Mouse (Mus musculus): ENCODE data around the gene Pcdh7.
"Not testable (repeated sequence)": the region's sequence is repeated elsewhere in the genome, so short reads cannot be mapped to it uniquely, and the experiment has no call there.

Gene Pcdh7

DNA sequence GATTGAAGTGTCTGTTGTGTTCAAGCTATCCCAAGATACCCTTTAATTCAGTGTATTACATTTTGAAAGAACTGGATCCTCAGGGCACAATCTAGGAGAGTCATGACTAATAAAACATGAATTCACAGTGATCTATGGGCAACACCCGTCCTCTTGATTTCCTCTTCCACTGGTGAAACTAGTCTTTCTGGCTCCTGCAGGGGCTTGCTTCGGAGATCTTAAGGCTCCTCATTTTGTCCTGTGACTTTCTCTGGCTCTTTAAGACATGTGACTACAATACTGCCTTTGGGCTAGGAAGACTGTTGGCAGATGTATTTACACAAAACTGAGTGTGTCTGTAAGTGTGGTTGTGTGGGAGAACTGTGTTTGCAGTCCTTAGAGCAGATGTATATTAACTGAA lies 225.4 kb downstream of the Pcdh7 start:
- no peak for DNase-seq

DNA sequence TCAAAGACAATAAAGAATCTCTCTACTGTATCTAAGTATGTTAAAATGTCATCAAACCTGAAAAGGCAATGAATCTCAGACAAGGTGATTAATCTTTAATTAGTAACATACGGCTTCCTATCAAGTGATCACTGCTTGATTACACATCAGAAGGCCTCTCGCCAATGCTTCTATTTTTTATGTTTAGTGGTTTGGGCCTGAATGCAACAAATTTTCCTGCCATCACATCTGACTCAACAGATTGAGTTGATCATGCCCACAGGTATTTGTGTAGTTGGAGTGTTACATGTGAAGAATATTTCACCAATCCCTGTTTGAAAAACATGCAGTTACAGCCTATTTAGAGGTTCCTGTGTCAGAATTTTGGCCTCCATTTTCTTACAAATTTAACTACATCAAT lies 225.8 kb downstream of the Pcdh7 start:
- DNase-seq: no peak

DNA sequence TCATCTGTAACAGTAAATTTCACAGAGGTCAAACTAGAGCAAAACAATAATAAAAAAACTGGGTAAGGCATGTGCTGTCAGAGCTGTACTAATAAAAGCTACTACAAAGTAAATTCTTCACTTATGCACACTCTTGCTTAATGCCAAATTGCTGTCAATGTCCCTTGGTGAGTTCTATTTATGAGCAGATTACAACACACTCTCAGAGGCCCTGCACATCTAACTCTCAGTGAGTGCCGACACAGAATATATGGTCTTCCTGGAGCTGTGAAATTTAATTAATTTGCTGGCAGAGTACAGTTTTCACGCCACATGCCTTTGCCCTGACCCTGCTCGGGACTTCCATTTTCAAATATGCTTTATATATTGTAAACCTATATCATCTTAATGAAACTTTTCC lies 227.7 kb downstream of the Pcdh7 start:
- DNase-seq: no peak

DNA sequence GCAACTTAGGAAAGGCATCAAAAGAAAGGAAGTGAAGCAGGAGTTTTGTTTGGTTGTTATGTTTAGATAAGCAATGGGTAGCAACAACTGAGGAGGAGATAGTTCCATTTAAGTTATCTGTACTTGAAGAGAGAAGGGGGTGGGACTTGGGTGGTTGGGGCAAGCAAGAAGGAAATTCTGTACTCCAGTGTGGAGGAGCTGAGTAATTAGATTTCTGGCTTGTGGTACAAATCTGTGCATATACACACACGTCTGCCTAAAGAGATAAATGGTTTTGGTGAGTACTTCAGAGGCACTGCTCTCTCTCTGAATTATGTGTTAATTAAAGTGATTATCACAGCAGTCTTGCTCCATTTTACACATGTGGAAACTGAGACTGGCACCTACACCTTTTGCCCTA lies 241.6 kb downstream of the Pcdh7 start:
- no peak for DNase-seq

DNA sequence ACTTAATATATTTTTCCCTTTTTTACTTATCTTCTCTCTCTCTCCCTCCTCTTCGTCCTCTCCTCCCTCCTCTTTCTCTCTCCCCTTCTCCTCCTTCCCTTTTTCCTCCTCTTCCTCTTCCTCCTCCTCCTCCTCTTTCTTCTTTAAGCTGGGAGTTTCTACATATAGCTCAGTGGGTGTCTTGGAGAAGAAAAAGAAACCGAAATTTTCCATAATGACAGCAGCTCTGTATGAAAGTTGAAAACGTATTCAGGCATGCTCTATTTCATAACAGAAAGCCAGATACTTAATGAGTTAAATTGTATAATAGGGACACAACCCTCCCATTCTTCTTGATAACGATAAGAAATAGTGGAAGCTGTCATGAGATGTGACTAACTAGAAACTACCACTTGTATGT lies 246.0 kb downstream of the Pcdh7 start:
- DNase-seq: no peak

DNA sequence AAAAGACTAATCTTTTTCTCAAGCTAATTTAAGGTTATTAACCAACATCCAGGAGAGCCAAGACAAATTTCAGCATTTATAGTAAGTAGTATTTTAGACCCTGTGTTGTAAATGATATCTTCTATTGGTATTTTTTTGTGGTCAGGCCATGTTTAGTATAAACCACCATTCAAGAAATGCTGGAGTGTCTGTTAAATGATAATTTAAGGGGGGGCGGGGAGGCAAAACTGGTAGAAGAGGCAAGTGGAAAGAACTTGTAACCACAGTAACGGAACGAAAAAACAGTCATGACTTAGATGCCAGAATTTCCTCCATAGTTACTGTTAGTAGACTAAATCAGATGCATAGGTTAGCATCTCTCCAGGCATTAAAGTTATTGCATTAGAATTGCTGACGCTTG lies 246.4 kb downstream of the Pcdh7 start:
- no peak for DNase-seq

DNA sequence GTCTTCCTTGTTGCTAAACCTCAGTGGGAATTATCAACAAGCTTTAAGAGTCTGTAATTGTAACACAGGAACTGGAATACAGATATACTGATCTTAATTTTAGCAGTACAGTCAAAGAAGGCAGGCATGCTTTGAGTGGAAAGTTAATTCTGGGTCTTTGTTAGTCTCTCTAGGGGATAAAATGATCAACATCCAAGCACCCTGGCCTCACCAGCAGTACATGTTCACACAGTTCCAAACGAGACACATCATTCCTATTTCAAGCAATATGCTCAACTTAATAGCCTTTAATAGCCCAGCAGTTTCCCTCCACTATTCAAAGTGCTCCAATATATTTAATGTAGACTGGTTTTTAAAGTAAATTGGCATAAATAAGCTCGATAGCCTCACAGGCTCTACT lies 275.8 kb downstream of the Pcdh7 start:
- no peak for DNase-seq

DNA sequence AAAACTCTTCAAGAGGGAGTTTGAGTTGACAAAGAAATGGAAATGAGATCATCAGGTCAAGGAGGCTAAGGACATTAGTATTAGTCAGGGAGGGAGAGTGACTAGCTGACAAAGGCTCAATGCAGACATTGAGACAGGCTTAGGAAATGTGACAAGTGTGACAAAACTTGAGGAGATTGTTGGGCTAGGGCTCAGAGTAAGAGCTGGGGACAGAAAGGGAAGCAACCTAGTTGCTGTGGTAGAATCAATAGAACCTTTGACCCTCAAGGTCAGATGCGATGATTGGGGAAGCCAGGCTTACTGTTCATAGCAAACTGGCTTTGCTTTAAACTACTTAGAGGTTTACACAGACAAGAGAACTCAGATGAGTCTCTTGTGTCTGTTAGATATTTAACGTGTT lies 303.6 kb downstream of the Pcdh7 start:
- no peak for DNase-seq

DNA sequence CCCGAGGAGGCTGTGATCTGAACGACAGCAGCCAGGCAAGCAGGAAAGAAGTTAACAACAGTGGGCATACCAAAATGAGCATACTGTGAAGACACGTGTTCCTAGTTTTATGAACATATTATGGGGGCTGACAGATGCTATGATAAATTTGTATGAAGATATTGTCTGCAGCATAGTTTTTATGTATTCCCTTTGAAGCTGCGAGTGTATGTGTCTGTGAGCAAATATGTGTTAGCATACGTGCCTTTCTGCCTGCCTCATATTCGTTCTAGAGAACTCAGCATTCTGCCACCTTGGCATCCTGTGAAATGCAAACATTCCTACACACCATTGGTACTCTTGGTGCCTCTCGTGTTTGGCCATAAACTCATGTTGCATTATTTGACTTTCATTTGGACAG lies 307.4 kb downstream of the Pcdh7 start:
- DNase-seq: no peak

DNA sequence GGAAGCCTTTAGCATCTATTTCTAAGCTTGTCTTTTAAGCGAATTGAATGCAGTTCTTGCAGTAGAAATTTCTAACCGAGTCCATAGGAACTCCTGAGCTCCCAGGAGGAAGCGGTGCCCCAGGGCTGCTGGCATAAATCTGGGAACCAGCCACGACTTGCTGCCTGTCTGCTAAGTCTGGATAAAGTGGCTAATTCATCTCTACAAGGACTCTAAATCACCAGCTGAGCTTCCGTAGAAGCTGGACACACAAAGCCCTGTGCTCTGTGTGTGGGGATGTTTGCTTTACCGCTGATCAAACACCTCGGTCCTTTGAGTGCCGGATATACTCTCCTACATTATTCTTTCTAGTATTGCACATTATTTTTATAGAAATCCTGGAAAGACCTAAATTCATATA lies 308.0 kb downstream of the Pcdh7 start:
- no peak for DNase-seq

DNA sequence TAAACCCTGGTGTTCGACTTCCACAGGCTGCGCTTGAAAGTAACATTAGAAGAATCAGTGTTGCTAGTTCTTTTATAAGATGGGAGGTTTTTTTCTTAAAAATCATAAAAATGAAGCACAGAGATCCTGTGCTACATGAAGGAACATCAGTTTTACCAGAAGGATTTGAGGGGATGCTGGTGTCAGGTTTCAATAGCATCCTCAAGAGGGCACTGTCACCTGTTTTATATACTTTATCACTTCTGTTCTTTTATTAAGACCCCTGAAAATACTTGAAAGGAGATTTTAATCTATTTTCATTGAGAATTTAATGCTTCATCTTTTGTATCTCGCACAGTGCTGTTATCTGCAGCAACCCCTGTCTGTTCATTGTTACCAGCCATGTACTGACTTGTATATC lies 322.1 kb downstream of the Pcdh7 start:
- no peak for DNase-seq

DNA sequence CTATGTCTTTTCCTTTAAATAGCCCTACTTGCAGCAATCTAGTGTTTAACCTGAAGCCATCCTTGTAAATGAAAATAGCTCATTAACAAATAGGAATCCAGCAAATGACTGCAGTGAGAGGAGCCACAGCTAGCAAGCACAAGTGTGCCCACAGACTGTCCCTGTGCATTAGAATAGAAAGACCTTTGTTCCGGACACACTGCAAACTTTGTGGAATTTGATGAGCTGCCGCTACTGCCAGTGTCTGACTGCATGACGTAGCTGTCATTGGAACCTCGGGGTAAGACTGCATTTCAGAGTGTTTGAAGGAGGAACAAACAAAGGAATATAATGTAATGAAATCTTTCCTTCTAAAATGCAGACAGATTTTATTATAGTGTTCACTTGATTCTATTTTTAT lies 326.4 kb downstream of the Pcdh7 start:
- DNase-seq: no peak

DNA sequence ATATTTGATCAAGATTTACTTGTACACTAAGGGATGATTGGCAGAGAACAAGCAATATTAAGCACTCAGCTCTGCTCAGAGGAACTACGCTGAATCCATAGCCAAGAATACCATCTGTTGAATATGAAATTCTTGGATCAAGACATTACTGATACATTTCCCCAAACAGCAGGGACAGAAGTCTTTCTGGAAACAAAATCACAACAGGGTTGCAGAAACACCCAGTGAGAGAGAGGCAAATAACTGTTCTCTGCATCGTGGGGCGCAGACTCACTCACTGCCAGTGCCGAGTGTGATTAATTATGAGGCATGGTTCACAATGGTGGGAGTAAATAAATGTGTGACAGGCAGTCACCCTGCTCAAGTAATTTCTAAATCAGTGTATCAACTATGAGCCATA lies 363.3 kb downstream of the Pcdh7 start:
- DNase-seq: no peak

DNA sequence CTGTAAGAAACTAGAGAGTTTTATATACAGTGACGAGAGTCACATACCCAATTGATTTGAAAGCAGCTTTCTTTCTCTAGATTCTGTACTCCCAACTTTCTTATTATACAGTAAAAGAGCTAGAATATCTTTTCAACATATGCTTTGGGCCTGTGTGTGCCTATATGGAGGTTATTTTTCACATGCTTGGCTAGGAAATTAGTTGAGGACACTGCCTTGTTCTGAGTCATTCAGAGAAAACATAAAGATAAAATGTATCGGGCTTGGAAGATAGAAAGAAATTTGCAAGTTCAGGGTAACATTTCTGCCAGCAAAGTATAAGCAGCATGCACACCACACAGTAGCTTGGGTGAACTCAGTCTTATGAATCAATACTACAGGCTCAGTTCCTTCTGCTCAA lies 364.5 kb downstream of the Pcdh7 start:
- DNase-seq: no peak

DNA sequence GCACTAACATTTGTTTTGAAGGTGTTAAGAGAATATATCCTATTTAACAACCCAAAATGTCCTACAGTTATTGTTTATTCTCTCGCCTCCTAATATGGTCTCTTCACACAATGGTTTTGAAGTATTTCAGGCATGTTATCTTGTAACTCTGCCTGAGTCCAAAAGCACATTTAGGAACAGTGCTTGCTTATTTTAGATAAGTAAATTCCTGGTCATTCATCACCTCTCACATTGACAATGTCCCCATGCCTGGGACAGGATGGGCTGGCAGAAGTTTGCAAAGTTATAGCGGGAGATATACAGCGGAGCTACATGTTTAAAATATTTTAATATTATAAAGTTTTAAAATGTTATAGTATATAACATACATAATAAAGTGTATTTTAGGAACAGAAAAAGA lies 365.3 kb downstream of the Pcdh7 start:
- no peak for DNase-seq

DNA sequence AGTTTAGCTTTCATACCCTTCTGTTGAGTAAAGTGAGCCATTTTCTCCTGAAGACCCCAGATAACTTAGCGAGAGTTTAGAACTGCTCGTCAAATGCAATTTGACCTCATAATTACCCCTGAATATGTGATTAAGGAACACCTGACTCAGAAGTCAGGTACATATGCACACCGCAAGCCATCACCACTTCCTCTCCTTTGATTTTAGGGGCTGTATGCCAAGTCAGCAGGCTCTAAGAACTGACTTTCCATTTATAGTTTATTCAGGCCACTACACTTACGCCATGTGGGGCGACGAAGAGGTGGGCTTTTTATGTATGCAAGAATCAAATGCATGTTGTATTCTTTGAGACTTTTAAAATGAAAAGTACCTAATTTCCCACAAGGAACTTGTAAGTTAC lies 366.2 kb downstream of the Pcdh7 start:
- DNase-seq: no peak

DNA sequence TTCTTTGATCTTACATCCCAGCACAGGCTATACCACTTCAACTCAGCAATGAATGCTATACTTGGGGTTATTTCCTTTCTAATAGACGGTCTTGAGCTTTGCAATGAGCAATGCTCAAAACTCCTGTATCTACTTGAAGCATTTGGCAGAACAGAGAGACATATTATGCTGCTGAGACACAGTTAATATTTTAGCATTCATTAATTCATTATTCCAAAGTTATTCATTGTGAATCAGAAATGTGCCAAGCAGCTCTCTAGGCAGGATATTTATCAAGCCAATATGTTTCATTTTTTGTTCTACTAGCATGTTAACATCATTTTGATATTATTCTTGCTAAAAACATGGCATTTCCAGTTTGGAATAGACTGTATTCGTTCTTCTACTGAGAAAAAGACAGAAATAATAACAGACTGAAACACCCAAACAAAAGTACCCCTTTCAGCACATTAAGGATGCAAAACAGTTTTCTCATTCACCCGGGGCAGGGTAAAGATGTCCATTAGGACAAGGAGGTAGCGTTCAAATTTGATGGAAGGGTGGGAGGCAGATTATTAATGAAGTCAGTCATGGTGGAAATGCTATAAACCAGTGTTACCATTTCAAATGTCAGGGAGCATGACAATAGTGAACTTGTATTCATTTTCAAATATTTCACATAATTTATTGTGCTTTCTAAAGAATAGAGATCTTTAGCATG lies 391.0 kb downstream of the Pcdh7 start:
- no peak for DNase-seq

DNA sequence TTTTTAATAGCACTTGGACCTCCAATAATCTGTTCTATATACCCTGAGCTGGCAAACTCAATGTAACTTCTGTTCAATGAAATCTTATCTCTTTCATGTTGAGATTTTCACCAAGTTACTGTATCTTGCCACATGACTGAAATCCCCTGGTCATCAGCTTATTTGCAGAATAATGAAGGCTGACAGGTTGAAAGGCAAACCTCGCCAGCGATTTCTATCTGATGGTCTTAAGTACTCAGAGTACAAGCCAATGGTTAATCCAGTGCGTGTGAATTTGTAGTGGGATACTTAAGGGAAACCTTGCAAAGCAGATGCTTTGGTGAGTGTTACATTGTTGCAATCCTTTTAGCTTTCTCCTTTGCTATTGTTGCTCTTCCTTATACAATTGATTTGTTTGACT lies 398.3 kb downstream of the Pcdh7 start:
- no peak for DNase-seq

DNA sequence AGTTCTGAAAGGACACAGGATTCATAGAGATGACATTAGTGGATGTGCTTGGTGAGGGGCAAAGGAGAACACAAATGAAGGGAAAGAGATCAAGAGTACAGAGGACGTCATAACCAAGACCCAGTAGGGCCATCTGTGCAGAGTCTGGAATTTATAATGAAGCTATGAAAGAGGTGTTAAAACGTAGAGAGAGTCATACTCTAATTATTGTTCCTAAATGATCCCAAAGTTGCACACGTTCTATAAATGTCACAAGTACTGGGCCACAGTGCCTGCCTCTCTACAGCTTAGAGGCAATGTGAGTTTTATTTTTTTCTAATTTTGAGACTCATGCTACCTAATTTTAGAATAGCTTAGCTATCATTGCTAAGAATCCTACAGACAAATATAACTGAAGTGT lies 400.1 kb downstream of the Pcdh7 start:
- DNase-seq: no peak

DNA sequence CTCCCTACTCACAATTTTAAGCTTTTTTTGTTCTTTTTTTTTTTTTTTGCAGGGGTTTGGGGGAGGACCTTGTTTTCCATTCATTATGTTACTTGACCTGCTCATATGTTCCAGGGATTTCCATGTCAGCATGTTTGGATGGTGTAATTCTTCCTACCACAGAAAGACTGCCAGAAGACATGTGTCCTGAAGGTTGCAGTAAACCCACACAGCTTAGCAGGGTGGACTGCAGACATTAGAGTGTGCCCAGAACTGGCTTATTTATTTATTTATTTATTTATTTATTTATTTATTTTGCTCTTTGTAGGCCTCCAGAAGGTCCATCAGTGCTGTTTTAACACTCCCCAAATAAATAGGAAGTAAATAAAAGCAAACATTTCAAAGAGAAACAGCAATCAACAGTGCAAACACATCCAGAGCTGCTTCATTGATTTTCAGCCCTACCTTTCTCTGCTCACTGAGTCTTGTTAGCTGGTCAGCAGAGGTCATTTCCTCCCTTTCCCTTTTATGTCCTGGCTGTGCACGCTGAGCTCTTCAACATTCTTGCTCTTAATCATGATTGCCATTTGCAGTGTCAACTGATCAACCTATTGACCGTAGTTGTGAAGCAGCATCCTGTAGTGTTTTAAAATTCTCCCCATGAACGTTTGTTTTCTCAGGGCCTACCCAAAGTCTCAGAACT lies 401.3 kb downstream of the Pcdh7 start:
- no peak for DNase-seq

DNA sequence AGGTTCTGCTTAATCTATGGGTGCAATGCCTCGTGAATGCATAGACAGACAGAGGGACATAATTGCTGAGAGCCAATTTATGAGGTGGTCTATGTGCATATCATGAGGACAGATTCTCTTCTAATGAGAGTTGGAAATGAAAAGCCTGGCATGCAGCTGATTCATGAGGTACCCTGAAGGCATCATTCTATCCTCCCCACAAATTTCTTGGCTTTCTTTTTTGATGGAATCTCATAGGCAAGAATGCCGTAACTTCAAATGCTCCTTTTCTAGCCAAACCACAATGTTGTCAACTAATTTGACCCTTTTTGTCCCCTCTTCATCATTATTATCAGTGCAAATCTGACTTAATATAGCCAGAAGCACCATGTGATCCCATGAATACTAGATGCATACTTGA lies 426.1 kb downstream of the Pcdh7 start:
- no peak for DNase-seq

DNA sequence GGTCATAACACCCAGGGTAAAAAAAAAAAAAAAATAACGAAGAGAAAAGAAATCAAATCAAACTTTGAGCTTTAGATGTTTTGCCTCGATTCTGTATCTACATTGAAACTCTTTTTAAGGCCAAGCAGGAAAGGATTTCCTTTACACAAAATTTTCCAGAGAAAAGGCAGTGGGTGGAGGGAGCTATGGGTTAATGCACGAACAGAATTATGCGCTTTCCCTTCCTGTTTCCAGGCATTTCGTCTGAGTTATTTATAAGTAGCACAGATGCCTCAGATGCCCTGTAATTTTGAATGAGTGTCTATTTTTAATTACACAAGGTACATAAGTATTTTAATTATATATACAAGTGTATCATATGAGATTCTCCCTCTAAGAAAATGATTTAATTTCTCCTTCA lies 436.2 kb downstream of the Pcdh7 start:
- no peak for DNase-seq

DNA sequence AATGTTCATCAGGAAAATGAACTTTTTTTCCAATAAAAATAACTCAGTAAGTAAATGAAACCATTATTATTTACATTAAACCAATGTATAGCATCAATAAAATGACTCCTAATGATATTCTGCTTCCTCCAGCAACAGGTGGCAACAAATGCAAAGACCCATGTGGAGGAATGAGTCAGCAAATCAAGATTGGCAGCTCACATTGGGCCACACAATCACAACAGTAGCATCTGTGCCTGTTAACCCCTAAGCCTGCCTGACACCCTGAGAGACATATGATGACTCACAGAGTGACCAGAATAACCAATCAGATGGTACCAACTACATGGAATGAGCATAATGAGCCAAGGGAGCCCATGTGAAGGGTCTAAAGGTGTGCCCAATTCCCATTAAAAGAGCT lies 454.5 kb downstream of the Pcdh7 start:
- DNase-seq: no peak

DNA sequence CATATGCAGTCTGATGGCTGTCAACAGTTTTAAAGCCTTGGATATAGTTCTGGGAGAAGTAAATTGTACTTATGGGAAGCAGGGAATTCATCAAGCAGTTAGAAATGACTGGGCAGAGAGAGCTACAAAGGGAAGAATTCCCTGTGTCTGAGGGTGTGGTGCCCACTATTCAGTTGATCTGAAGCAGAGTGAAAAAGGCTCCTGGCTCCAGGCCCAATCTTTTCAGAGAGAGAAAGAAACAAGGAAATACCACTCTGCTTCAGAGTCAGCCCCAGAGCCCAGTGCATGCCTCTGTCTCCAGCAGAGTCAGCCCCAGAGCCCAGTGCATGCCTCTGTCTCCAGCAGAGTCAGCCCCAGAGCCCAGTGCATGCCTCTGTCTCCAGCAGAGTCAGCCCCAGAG lies 456.6 kb downstream of the Pcdh7 start:
- DNase-seq: not testable (repeated sequence)

DNA sequence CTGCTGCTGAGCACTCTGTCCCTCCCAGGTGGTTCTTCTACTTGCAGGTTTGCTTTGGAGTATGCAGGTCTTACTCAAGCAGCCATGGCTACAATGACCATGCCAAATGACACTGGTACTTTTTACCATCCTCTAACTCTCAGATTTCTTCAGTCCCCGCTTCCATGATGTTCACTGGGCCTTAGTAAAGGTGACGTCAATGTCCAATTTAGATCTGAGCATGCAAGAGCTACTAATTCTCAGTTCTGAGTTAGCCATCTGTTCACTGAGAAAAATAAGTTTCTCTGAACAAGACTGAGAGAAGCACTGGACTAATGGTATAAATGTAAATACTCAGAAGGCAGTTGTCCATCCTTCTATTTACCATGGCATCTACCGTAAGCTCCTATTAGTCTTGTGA lies 457.8 kb downstream of the Pcdh7 start:
- DNase-seq: no peak
